Mouse (Mus musculus): Measurements from ENCODE around the gene Bmpr1b. TPM values are rescaled to one million over a fixed set of nuclear protein-coding genes. Genes with fewer than 3 reads are reported as not detected.

Gene Bmpr1b
- polyA plus RNA-seq, 1 experiment from 2014 or later = 4.5 TPM

GRCm38 (mm10) chr3:141948096-141948495 lies 221.1 kb downstream of the Bmpr1b start:
- Histone ChIP-seq H3K9ac (ENCODE audit: low read depth, low read length) (no peak overlapping the region), H3K4me1 (ENCODE audit: control insufficient read depth, insufficient read depth, low read depth, low read length) (no peaks in the 10 kb centered on the region), H3K4me2 (ENCODE audit: low read length) (no peak overlapping the region), H3K9me3 (ENCODE audit: control insufficient read depth, low read length) (no peaks in the 10 kb centered on the region), H3K4me3 (ENCODE audit: low read length) (no peak overlapping the region), H3K36me3 (ENCODE audit: control insufficient read depth, insufficient read depth, low read length) (no peaks in the 10 kb centered on the region), H3K27me3 (replicated peaks; ENCODE audit: control insufficient read depth, insufficient read depth, low read length) (no peaks in the 10 kb centered on the region), H3K27ac (ENCODE audit: low read depth, low read length) (no peak overlapping the region)
- no peak for ATAC-seq
- WGBS = 82% methylated on average over 3 of the region's 3 CpGs

GRCm38 (mm10) chr3:141946846-141947245 lies 222.4 kb downstream of the Bmpr1b start:
- no peak overlapping the region for H3K27ac ChIP-seq (ENCODE audit: low read depth, low read length)
- no peak overlapping the region for H3K4me2 ChIP-seq (ENCODE audit: low read length)
- H3K9me3 ChIP-seq (ENCODE audit: control insufficient read depth, low read length) = no peaks in the 10 kb centered on the region
- H3K36me3 ChIP-seq (ENCODE audit: control insufficient read depth, insufficient read depth, low read length) = no peaks in the 10 kb centered on the region
- H3K4me3 ChIP-seq (ENCODE audit: low read length) = no peak overlapping the region
- ATAC-seq = no peak
- H3K9ac ChIP-seq (ENCODE audit: low read depth, low read length) = no peak overlapping the region
- H3K27me3 ChIP-seq (replicated peaks; ENCODE audit: control insufficient read depth, insufficient read depth, low read length) = no peaks in the 10 kb centered on the region
- 76% methylated on average over 2 of the region's 2 CpGs for WGBS
- H3K4me1 ChIP-seq (ENCODE audit: control insufficient read depth, insufficient read depth, low read depth, low read length) = no peaks in the 10 kb centered on the region

- H3K9me3 ChIP-seq (ENCODE audit: control insufficient read depth, low read length) = no peaks in the 10 kb centered on the region
Measured at GRCm38 (mm10) chr3:141943317-141943742, 225.9 kb downstream of the Bmpr1b start.

GRCm38 (mm10) chr3:141940207-141940606 lies 229.0 kb downstream of the Bmpr1b start:
- 88% methylated on average over 5 of the region's 5 CpGs for WGBS
- Histone ChIP-seq H3K4me2 (ENCODE audit: low read length) (no peak overlapping the region), H3K4me3 (ENCODE audit: low read length) (no peak overlapping the region), H3K4me1 (ENCODE audit: control insufficient read depth, insufficient read depth, low read depth, low read length) (peaks cover 5% of the 10 kb centered on the region; the same call in 1 of the 2 replicates), H3K9me3 (ENCODE audit: control insufficient read depth, low read length) (no peaks in the 10 kb centered on the region), H3K9ac (ENCODE audit: low read depth, low read length) (no peak overlapping the region), H3K36me3 (ENCODE audit: control insufficient read depth, insufficient read depth, low read length) (no peaks in the 10 kb centered on the region), H3K27me3 (replicated peaks; ENCODE audit: control insufficient read depth, insufficient read depth, low read length) (no peaks in the 10 kb centered on the region), H3K27ac (ENCODE audit: low read depth, low read length) (no peak overlapping the region)
- no peak for ATAC-seq

More at GRCm38 (mm10) chr3:141943317-141943742, 225.9 kb downstream of the Bmpr1b start:
- no peak for ATAC-seq
- WGBS = 28% methylated on average over 3 of the region's 3 CpGs
- Histone ChIP-seq H3K4me1 (ENCODE audit: control insufficient read depth, insufficient read depth, low read depth, low read length) (no peaks in the 10 kb centered on the region), H3K4me3 (ENCODE audit: low read length) (no peak overlapping the region), H3K4me2 (ENCODE audit: low read length) (no peak overlapping the region), H3K36me3 (ENCODE audit: control insufficient read depth, insufficient read depth, low read length) (no peaks in the 10 kb centered on the region), H3K27ac (ENCODE audit: low read depth, low read length) (no peak overlapping the region), H3K27me3 (replicated peaks; ENCODE audit: control insufficient read depth, insufficient read depth, low read length) (no peaks in the 10 kb centered on the region), H3K9ac (ENCODE audit: low read depth, low read length) (no peak overlapping the region)

GRCm38 (mm10) chr3:141936594-141937272 lies 232.5 kb downstream of the Bmpr1b start:
- Histone ChIP-seq H3K36me3 (ENCODE audit: control insufficient read depth, insufficient read depth, low read length) (no peaks in the 10 kb centered on the region), H3K27me3 (replicated peaks; ENCODE audit: control insufficient read depth, insufficient read depth, low read length) (no peaks in the 10 kb centered on the region), H3K4me2 (ENCODE audit: low read length) (peak overlapping the region; percentile 38), H3K9me3 (ENCODE audit: control insufficient read depth, low read length) (no peaks in the 10 kb centered on the region), H3K4me3 (ENCODE audit: low read length) (0 out of 2 replicates have a peak overlapping the region, but pooled peaks have one; percentile 1), H3K27ac (ENCODE audit: low read depth, low read length) (peak overlapping the region; percentile 53), H3K9ac (ENCODE audit: low read depth, low read length) (no peak overlapping the region), H3K4me1 (ENCODE audit: control insufficient read depth, insufficient read depth, low read depth, low read length) (peaks cover 9% of the 10 kb centered on the region)
- WGBS = 8% methylated on average over 16 of the region's 16 CpGs
- peak; percentile 90 for ATAC-seq

DNA sequence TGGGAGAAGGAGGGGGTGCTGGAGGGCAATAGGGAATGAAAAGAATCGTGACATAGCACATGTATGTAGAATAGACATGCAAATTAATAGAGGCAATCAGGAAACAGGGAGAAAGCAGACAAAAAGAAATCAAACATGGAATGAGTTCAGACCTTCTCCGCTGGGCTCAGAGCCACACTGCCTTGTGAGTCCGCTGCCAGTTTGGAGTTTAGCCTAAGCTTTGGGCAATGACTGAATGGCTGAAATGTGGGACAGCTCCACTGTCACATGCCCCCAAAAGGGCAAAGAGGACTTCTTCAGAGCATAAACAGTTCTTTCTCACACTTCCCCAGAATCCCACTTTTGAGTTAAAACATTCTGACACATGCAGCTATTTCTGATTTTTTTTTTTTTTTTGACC lies 236.3 kb downstream of the Bmpr1b start:
- Histone ChIP-seq H3K27ac (ENCODE audit: low read depth, low read length) (peak overlapping the region; percentile 41), H3K4me3 (ENCODE audit: low read length) (no peak overlapping the region), H3K27me3 (replicated peaks; ENCODE audit: control insufficient read depth, insufficient read depth, low read length) (no peaks in the 10 kb centered on the region), H3K9me3 (ENCODE audit: control insufficient read depth, low read length) (no peaks in the 10 kb centered on the region), H3K9ac (ENCODE audit: low read depth, low read length) (no peak overlapping the region), H3K4me2 (ENCODE audit: low read length) (no peak overlapping the region), H3K36me3 (ENCODE audit: control insufficient read depth, insufficient read depth, low read length) (no peaks in the 10 kb centered on the region), H3K4me1 (ENCODE audit: control insufficient read depth, insufficient read depth, low read depth, low read length) (peaks cover 9% of the 10 kb centered on the region)
- WGBS = 36% methylated on average over 3 of the region's 3 CpGs
- ATAC-seq = peak; percentile 71

DNA sequence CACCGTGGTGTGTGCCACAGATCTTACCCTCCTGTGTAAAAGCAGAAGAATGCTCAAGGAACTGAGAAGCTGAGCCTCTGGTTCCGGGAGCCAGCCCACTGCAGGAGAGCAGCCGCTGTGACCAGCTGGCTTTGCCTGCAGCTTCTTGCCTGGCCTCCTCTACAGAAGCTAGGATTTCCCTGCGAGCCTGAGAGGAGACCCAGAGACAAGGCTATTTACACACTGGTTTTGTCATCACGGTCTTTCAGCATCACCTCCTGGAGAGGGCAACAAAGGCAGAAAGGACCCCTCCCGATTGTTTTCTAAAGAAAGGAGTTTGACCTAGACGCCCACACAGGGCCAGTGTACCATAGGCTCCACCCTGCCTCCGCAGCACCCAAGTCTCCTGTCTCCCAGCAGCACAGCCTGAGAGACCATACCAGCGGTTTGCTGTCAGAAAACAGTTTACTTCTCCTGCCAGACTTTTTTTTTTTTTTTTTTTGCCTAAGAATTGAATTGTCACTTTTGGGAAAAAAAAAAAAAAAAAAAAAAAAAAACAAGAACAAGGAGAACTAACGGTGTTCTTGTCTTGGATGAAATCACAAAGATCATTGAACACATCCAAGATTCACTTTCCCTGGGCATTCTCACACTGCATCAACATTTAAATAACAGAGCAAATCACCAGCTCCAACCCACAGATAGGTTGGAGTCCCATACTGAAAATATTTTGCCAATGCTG lies 237.7 kb downstream of the Bmpr1b start:
- WGBS = 5% methylated on average over 10 of the region's 10 CpGs
- peak overlapping the region; percentile 25 for H3K4me3 ChIP-seq (ENCODE audit: low read length)
- H3K27me3 ChIP-seq (replicated peaks; ENCODE audit: control insufficient read depth, insufficient read depth, low read length) = no peaks in the 10 kb centered on the region
- H3K4me1 ChIP-seq (ENCODE audit: control insufficient read depth, insufficient read depth, low read depth, low read length) = peaks cover 7% of the 10 kb centered on the region
- H3K4me2 ChIP-seq (ENCODE audit: low read length) = peak overlapping the region; percentile 48
- peak overlapping the region; percentile 61 for H3K27ac ChIP-seq (ENCODE audit: low read depth, low read length)
- H3K9ac ChIP-seq (ENCODE audit: low read depth, low read length) = peak overlapping the region; percentile 48
- no peaks in the 10 kb centered on the region for H3K36me3 ChIP-seq (ENCODE audit: control insufficient read depth, insufficient read depth, low read length)
- ATAC-seq = peak; percentile 75
- no peaks in the 10 kb centered on the region for H3K9me3 ChIP-seq (ENCODE audit: control insufficient read depth, low read length)

GRCm38 (mm10) chr3:141923442-141923841 lies 245.8 kb downstream of the Bmpr1b start:
- Histone ChIP-seq H3K4me2 (ENCODE audit: low read length) (no peak overlapping the region), H3K27me3 (replicated peaks; ENCODE audit: control insufficient read depth, insufficient read depth, low read length) (no peaks in the 10 kb centered on the region), H3K36me3 (ENCODE audit: control insufficient read depth, insufficient read depth, low read length) (no peaks in the 10 kb centered on the region), H3K9ac (ENCODE audit: low read depth, low read length) (no peak overlapping the region), H3K9me3 (ENCODE audit: control insufficient read depth, low read length) (no peaks in the 10 kb centered on the region), H3K4me3 (ENCODE audit: low read length) (no peak overlapping the region), H3K27ac (ENCODE audit: low read depth, low read length) (no peak overlapping the region), H3K4me1 (ENCODE audit: control insufficient read depth, insufficient read depth, low read depth, low read length) (no peaks in the 10 kb centered on the region)
- WGBS = 38% methylated on average over 1 of the region's 1 CpGs
- ATAC-seq = no peak

GRCm38 (mm10) chr3:141921161-141921560 lies 248.1 kb downstream of the Bmpr1b start:
- no peak for ATAC-seq
- H3K9ac ChIP-seq (ENCODE audit: low read depth, low read length) = no peak overlapping the region
- no peaks in the 10 kb centered on the region for H3K36me3 ChIP-seq (ENCODE audit: control insufficient read depth, insufficient read depth, low read length)
- H3K27me3 ChIP-seq (replicated peaks; ENCODE audit: control insufficient read depth, insufficient read depth, low read length) = no peaks in the 10 kb centered on the region
- H3K9me3 ChIP-seq (ENCODE audit: control insufficient read depth, low read length) = no peaks in the 10 kb centered on the region
- WGBS = 44% methylated on average over 4 of the region's 4 CpGs
- no peak overlapping the region for H3K4me2 ChIP-seq (ENCODE audit: low read length)
- no peak overlapping the region for H3K27ac ChIP-seq (ENCODE audit: low read depth, low read length)
- H3K4me1 ChIP-seq (ENCODE audit: control insufficient read depth, insufficient read depth, low read depth, low read length) = no peaks in the 10 kb centered on the region
- H3K4me3 ChIP-seq (ENCODE audit: low read length) = no peak overlapping the region

All from hindbrain, embryonic 16.5 days (tissue).